Mouse (Mus musculus) embryonic fibroblast, embryonic 13.5 days (primary cell): ENCODE results near the gene Gspt1. TPM values are rescaled to one million over a fixed set of nuclear protein-coding genes. Genes with fewer than 3 reads are reported as not detected.

Experiments
- H3K27ac ChIP-seq: 2 replicates; pipeline ENCODE4 v1.5.1; 2012; ENCODE audit warnings: low read length, control low read depth, inconsistent platforms; ENCODE audit not compliant: insufficient read depth
- H3K4me1 ChIP-seq: 2 replicates; pipeline ENCODE4 v1.6.1; 2011; ENCODE audit warnings: low read length; ENCODE audit not compliant: control insufficient read depth, insufficient read depth
- H3K4me3 ChIP-seq: 2 replicates; pipeline ENCODE4 v1.5.1; 2011; ENCODE audit warnings: mild to moderate bottlenecking, control low read depth, low read length; ENCODE audit not compliant: insufficient read depth
- CTCF ChIP-seq: IDR thresholded peaks from 2 replicates; pipeline ENCODE4 v1.5.1; 2011; ENCODE audit warnings: mild to moderate bottlenecking, control low read depth, low read length, moderate library complexity, borderline replicate concordance; ENCODE audit not compliant: insufficient read depth
- POLR2A ChIP-seq: IDR thresholded peaks from 2 replicates; pipeline ENCODE4 v1.6.1; 2011; ENCODE audit warnings: low read depth, mild to moderate bottlenecking, control low read depth, low read length, moderate library complexity
- polyA plus RNA-seq: library from polyadenylated mRNA; stranded (reverse); fragments of >200 nt; gene quantifications from 2 replicates; pipeline ENCODE4 v1.2.4, GENCODE M21; 2011; ENCODE audit warnings: low read depth; ENCODE audit not compliant: missing spikeins, insufficient read length

Gene Gspt1
- polyA plus RNA-seq, 1 experiment = 241 TPM

DNA sequence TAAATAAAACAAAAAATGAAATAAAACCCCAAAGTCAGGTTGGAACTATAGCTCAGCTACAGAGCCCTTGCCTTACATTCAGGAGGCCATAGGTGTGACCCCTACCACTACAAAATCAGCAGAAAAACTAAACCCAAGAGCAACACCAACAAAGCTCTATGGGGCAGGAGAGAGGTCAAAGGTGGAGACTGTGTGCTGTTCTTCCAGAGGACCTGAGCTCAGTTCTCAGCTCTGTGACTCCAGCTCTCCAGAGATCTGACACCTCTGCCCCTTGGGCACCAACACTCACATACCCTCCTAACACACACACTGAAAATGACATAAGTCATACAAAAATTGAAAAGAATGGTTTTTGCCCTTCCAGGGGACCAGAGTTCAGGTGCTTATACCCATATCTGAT is 16.9 kb upstream of the Gspt1 start:
- Histone ChIP-seq H3K27ac (no peak overlapping the region), H3K4me3 (no peak overlapping the region), H3K4me1 (no peaks in the 10 kb centered on the region)
- TF ChIP-seq POLR2A = no peak
- TF ChIP-seq CTCF = no peak

DNA sequence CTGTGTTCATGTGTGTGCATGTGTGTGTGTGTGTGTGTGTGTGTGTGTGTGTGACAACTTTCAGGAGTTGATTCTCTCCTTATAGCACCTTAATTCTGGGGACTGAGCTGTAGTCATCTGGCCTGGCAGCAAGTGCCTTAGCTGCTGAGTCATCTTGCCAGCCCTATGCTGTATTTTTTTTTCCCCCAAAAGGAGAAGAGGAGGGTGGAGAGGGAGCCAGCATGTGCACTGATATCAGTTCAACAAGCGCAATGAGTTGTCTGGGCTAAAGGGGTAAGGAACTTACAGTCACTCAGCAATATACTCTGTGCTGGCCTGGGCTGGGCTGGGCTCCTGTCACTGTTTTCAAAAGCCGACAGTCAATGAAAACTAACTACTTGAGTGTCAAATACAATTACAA is 16.5 kb upstream of the Gspt1 start:
- TF ChIP-seq POLR2A = no peak
- TF ChIP-seq CTCF = no peak

GRCm38 (mm10) chr16:11269808-11270207 is 15.7 kb upstream of the Gspt1 start:
- Histone ChIP-seq H3K27ac (no peak overlapping the region), H3K4me1 (no peaks in the 10 kb centered on the region), H3K4me3 (no peak overlapping the region)
- no peak for TF ChIP-seq POLR2A
- no peak for TF ChIP-seq CTCF

More for the DNA sequence above, 16.5 kb upstream of the Gspt1 start:
- H3K4me1 ChIP-seq = no peaks in the 10 kb centered on the region
- H3K4me3 ChIP-seq = no peak overlapping the region
- H3K27ac ChIP-seq = no peak overlapping the region

GRCm38 (mm10) chr16:11266556-11266955 is 12.4 kb upstream of the Gspt1 start:
- TF ChIP-seq POLR2A (no peak), CTCF (no peak)
- Histone ChIP-seq H3K4me3 (no peak overlapping the region), H3K4me1 (no peaks in the 10 kb centered on the region), H3K27ac (no peak overlapping the region)

DNA sequence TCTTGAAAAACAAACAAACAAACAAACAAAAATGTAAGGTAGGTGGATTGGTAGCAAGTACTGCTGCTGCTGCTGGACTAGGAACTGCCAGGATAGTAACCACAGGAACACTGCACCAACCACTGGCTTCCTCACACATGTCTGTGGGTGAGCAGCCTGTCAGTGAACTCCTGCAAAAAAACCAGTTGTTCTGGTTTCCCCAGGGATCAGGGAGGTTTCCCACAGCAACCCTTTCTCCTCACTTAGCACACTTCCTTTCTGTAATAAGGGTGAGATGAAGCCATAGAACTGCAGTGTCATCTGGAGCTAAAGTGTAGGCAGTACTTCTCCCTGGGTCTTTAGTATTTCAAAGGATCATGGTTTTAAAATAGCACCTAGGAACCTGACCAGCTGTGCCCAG is 9.1 kb upstream of the Gspt1 start:
- H3K4me1 ChIP-seq = no peaks in the 10 kb centered on the region
- no peak overlapping the region for H3K27ac ChIP-seq
- TF ChIP-seq CTCF (no peak), POLR2A (no peak)
- H3K4me3 ChIP-seq = no peak overlapping the region

DNA sequence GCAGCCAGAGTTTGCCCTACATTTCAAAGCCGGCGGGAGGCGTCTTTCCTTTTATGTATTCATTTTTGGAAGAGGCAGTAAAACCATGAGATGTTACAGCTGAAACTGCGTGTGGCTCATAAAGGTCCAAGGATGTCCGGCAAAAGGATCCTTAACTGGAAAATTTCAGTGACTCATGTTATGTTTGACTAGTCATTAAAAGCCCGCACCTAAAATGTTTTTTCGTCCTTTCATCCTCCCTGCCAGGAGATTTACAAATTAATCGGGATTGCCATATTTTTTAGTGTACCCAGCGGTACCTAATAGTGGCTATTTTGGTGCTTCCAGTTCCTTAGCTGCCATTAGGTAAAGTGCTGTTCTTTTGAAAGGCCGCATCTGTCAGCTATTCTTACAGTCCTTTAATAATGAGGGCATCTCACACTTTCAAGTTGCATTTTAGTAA is 619 bp upstream of the Gspt1 start:
- no peaks in the 10 kb centered on the region for H3K4me1 ChIP-seq
- TF ChIP-seq POLR2A (no peak), CTCF (no peak)

DNA sequence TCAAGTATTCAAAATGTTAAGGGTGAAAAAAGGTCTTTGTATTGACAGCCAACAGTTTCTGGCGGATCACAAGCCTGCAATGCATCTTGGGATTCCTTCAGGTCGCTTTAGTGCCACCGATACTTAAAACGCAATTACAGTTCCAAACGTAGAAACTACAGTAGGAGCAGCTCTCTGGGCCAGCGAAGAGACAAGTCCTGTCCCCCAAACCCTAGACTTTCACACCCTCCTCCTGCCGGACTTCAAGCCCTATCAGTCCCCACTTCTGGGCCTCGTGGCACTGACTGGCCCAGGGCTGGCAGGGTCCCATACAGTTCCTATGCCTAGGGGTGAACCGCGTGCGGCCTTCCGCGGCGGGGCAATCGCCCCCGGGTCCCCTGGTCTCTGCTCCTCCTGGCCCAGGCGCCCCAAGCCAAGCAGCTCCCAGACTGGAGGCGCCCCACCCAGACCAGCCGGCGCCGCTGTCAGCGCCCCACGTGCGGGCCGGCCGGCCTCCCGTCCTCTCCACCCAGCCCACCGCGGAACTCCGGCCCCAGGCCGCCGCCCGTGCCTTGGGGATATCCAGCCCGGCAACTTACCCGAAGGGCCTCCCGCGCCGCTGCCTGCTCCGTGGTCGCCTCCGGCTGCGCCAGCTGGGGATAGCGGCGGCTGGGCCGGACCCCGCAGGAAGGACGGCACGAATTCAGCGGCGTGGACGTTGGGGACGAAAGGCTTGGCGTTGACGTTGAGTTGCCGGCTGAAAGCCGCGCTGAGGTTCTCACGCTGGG is 877 bp downstream of the Gspt1 start:
- Histone ChIP-seq H3K4me1 (no peaks in the 10 kb centered on the region), H3K4me3 (peak overlapping the region; percentile 93)
- no peak for TF ChIP-seq CTCF
- TF ChIP-seq POLR2A = peak; percentile 59

More for the DNA sequence above, 619 bp upstream of the Gspt1 start:
- Histone ChIP-seq H3K27ac (peak overlapping the region; percentile 97), H3K4me3 (peak overlapping the region; percentile 68)

DNA sequence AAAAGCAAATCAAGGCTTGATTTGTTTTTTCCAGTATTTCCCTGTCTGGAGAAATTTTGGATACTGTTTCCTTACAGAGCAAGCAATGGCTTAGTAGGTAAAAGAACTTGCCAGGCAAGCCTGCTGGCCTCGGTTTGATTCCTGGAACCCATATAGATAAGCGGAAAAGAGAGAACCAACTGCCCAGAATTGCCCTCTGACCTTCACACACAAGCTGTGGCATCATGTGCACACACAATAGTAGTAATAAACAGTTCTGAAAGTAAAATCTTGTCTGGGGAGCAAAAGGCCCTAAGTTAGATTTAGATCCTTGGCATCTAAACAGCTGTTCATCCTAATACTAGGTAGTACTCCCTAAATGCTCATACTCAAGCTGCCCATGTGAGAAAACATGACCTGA is 6.3 kb downstream of the Gspt1 start:
- Histone ChIP-seq H3K27ac (no peak overlapping the region), H3K4me3 (no peak overlapping the region), H3K4me1 (peaks cover 3% of the 10 kb centered on the region; the same call in 1 of the 2 replicates)
- TF ChIP-seq CTCF (no peak), POLR2A (no peak)

More for the DNA sequence above, 877 bp downstream of the Gspt1 start:
- H3K27ac ChIP-seq = peak overlapping the region; percentile 79

DNA sequence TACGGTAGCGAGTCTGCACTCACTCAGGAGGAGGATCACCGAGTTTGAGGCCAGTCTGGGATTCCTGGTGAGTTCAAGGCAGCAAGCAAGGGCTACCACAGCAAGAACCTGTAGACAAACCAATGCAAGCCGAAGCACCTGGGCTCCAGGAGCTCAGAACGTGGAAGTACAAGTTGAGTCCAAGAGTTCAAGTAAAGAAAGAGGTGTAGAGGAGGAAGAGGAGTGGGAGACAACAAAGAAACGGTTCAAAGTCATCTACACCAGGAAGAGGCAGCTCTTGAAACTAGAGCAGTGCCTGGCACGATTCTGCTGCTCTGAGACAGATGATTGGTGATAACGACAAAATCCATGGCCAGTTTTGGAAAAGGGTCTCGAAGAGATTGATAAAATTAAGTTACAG is 8.4 kb downstream of the Gspt1 start:
- Histone ChIP-seq H3K27ac (no peak overlapping the region), H3K4me3 (no peak overlapping the region), H3K4me1 (peaks cover 3% of the 10 kb centered on the region; the same call in 1 of the 2 replicates)
- no peak for TF ChIP-seq POLR2A
- no peak for TF ChIP-seq CTCF

DNA sequence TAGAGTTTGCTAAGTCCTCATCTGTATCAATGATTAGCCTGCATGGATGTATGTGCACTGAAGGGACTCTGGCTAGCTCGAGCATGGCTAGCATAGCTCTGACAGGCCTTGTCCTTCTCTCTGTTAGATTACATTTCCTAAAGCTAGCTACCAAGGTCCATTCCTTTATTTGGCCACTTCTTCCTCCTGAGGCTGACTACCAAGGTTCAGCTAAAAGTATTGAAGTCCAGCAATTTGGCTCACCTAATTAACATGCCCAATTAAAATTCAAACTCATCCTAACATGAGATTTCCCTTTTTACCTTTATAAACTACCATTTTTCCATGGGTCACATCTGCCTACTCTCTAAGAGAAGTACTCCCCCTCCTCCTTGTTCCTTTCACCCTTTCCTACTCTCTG is 11.7 kb downstream of the Gspt1 start:
- Histone ChIP-seq H3K4me3 (no peak overlapping the region), H3K27ac (no peak overlapping the region), H3K4me1 (peaks cover 2% of the 10 kb centered on the region; the same call in 1 of the 2 replicates)
- TF ChIP-seq CTCF (no peak), POLR2A (no peak)
